Mouse (Mus musculus) liver, adult 2 months (tissue): Measurements from ENCODE around the gene Plpp1. TPM values are rescaled to one million over a fixed set of nuclear protein-coding genes. Genes with fewer than 3 reads are reported as not detected.

Experiments
- DNase-seq: peaks from one replicate; pipeline ENCODE4 v3.0.0-alpha.2; 2011; ENCODE audit warnings: low read depth, low spot score; ENCODE audit errors: extremely low read depth
- H3K27ac ChIP-seq: fragments of 200-500 bp; replicated peaks from 2 replicates; pipeline ENCODE4 v1.5.1; 2012; ENCODE audit warnings: low read depth, mild to moderate bottlenecking, control low read depth, inconsistent platforms, low read length; ENCODE audit not compliant: insufficient read depth
- H3K27me3 ChIP-seq: fragments of 200-500 bp; 2 replicates; pipeline ENCODE4 v1.6.1; 2012; ENCODE audit warnings: mild to moderate bottlenecking, moderate library complexity, low read length, inconsistent platforms; ENCODE audit not compliant: control insufficient read depth, insufficient read depth
- H3K36me3 ChIP-seq: fragments of 200-500 bp; 2 replicates; pipeline ENCODE4 v1.6.1; 2012; ENCODE audit warnings: low read length, inconsistent platforms; ENCODE audit not compliant: control insufficient read depth, insufficient read depth
- H3K4me1 ChIP-seq: fragments of 200-500 bp; 2 replicates; pipeline ENCODE4 v1.6.1; 2011; ENCODE audit warnings: low read length; ENCODE audit not compliant: control insufficient read depth, insufficient read depth
- H3K4me3 ChIP-seq: fragments of 200-500 bp; 2 replicates; pipeline ENCODE4 v1.5.1; 2011; ENCODE audit warnings: low read depth, mild to moderate bottlenecking, control low read depth, low read length, moderate library complexity; ENCODE audit not compliant: insufficient read depth
- H3K79me2 ChIP-seq: fragments of 200-500 bp; 2 replicates; pipeline ENCODE4 v1.6.1; 2012; ENCODE audit warnings: inconsistent platforms, mild to moderate bottlenecking, low read length, moderate library complexity; ENCODE audit not compliant: control insufficient read depth, insufficient read depth
- H3K9ac ChIP-seq: fragments of 200-500 bp; 2 replicates; pipeline ENCODE4 v1.6.1; 2012; ENCODE audit warnings: low read depth, mild to moderate bottlenecking, control low read depth, inconsistent platforms, low read length
- CTCF ChIP-seq: fragments of 200-500 bp; IDR thresholded peaks from 2 replicates; pipeline ENCODE4 v1.5.1; 2011; ENCODE audit warnings: low read depth, low read length, control low read depth
- POLR2A ChIP-seq: fragments of 200-500 bp; IDR thresholded peaks from 2 replicates; pipeline ENCODE4 v1.6.1; 2011; ENCODE audit warnings: low read length, control low read depth; ENCODE audit not compliant: insufficient read depth; ENCODE audit errors: extremely low read depth
- WGBS: fragments of 180-500 bp; shearing (Covaris S2); methylation state at CpG from one replicate; pipeline ENCODE4 v1.1.7; 2018; 5-methylcytosine and 5-hydroxymethylcytosine counted together
- polyA plus RNA-seq: library from polyadenylated mRNA; depleted of rRNA; stranded (reverse); fragments of >200 nt; gene quantifications from 2 replicates; pipeline ENCODE4 v1.2.3, GENCODE M21; 2012
- total RNA-seq: library from RNA; depleted of rRNA; stranded (reverse); fragments of >200 nt; gene quantifications from 2 replicates; pipeline ENCODE4 v1.2.3, GENCODE M21; 2014

Gene Plpp1
- total and polyA plus RNA-seq, 2 experiments: 13.4 to 24.3 TPM

GRCm38 (mm10) chr13:112761787-112762186, 38.8 kb upstream of the Plpp1 start:
- WGBS: 50% methylated on average over 1 of the region's 1 CpGs

GRCm38 (mm10) chr13:112762548-112762947, 38.0 kb upstream of the Plpp1 start:
- Histone ChIP-seq H3K4me1 (peaks cover 5% of the 10 kb centered on the region; the same call in 1 of the 2 replicates), H3K79me2 (no peaks in the 10 kb centered on the region), H3K4me3 (no peak overlapping the region), H3K9ac (no peak overlapping the region), H3K36me3 (no peaks in the 10 kb centered on the region), H3K27ac (peak overlapping the region; percentile 40; the same call in 1 of the 2 replicates), H3K27me3 (no peaks in the 10 kb centered on the region)
- TF ChIP-seq POLR2A (no peak), CTCF (no peak)
- DNase-seq: no peak
- 74% methylated on average over 4 of the region's 4 CpGs for WGBS

More at GRCm38 (mm10) chr13:112761787-112762186, 38.8 kb upstream of the Plpp1 start:
- DNase-seq: no peak
- H3K36me3 ChIP-seq: no peaks in the 10 kb centered on the region
- H3K79me2 ChIP-seq: no peaks in the 10 kb centered on the region
- no peak overlapping the region for H3K4me3 ChIP-seq
- H3K9ac ChIP-seq: no peak overlapping the region
- H3K27me3 ChIP-seq: no peaks in the 10 kb centered on the region
- peaks cover 5% of the 10 kb centered on the region; the same call in 1 of the 2 replicates for H3K4me1 ChIP-seq
- peak overlapping the region; percentile 83 for H3K27ac ChIP-seq
- TF ChIP-seq CTCF (no peak), POLR2A (no peak)

GRCm38 (mm10) chr13:112763531-112764091, 37.0 kb upstream of the Plpp1 start:
- Histone ChIP-seq H3K4me1 (peaks cover 5% of the 10 kb centered on the region; the same call in 1 of the 2 replicates), H3K27me3 (no peaks in the 10 kb centered on the region), H3K4me3 (no peak overlapping the region), H3K9ac (no peak overlapping the region), H3K36me3 (no peaks in the 10 kb centered on the region), H3K79me2 (no peaks in the 10 kb centered on the region), H3K27ac (peak overlapping the region; percentile 42)
- 73% methylated on average over 10 of the region's 10 CpGs for WGBS
- DNase-seq: no peak
- TF ChIP-seq POLR2A: no peak
- no peak for TF ChIP-seq CTCF

GRCm38 (mm10) chr13:112764556-112764955, 36.0 kb upstream of the Plpp1 start:
- Histone ChIP-seq H3K4me1 (peaks cover 5% of the 10 kb centered on the region; the same call in 1 of the 2 replicates), H3K9ac (no peak overlapping the region), H3K4me3 (no peak overlapping the region), H3K27ac (peak overlapping the region; percentile 42), H3K36me3 (no peaks in the 10 kb centered on the region), H3K79me2 (no peaks in the 10 kb centered on the region), H3K27me3 (no peaks in the 10 kb centered on the region)
- TF ChIP-seq POLR2A: no peak
- DNase-seq: no peak
- 72% methylated on average over 5 of the region's 5 CpGs for WGBS

GRCm38 (mm10) chr13:112765654-112766053, 34.9 kb upstream of the Plpp1 start:
- no peak overlapping the region for H3K4me3 ChIP-seq
- DNase-seq: no peak
- no peaks in the 10 kb centered on the region for H3K79me2 ChIP-seq
- no peaks in the 10 kb centered on the region for H3K36me3 ChIP-seq
- TF ChIP-seq POLR2A (no peak), CTCF (no peak)
- H3K9ac ChIP-seq: no peak overlapping the region
- H3K4me1 ChIP-seq: peaks cover 5% of the 10 kb centered on the region; the same call in 1 of the 2 replicates
- no peak overlapping the region for H3K27ac ChIP-seq
- H3K27me3 ChIP-seq: no peaks in the 10 kb centered on the region
- WGBS: 76% methylated on average over 3 of the region's 3 CpGs
